Mouse (Mus musculus) olfactory bulb, adult 2 months (tissue): ENCODE data around the gene Birc5.

ENCODE experiments used
- CTCF ChIP-seq: fragments of 200-500 bp; IDR thresholded peaks from 2 replicates; pipeline ENCODE4 v1.5.1; 2012; ENCODE audit warnings: low read depth, mild to moderate bottlenecking, low read length, moderate library complexity; ENCODE audit not compliant: insufficient read depth
- POLR2A ChIP-seq: fragments of 200-500 bp; IDR thresholded peaks from 2 replicates; pipeline ENCODE4 v1.6.1; 2012; ENCODE audit warnings: mild to moderate bottlenecking, low read depth, low read length, moderate library complexity; ENCODE audit not compliant: insufficient read depth

GRCm38 (mm10) chr11:117870688-117871365, 21.8 kb downstream of the Birc5 start:
- TF ChIP-seq POLR2A (no peak), CTCF (peak; percentile 84)
